25 mouse cellular contexts compared by ENCODE assay signal in genomic region chr3:152462900-152463299, GRCm38 (mm10).
DNase-seq lines count a peak whose midpoint lies in the region; TF ChIP-seq lines count a peak whose summit lies in the region.
"Had no signal": no experiment of that assay in that cellular context is flagged by ENCODE, and none has a peak within 500 bp of the region (broad histone marks: within the 10 kb centered on the region; RNA-seq: fewer than 3 reads in every experiment).

No protein-coding gene starts in this region.

- WGBS in lung, adult 2 months: 62% methylated on average over 10 of the region's 10 CpGs

- no peaks in the 10 kb centered on the region for H3K27me3 ChIP-seq in testis, adult 2 months (ENCODE audit: control insufficient read depth, insufficient read depth, low read length)
- H3K27me3 ChIP-seq: embryonic facial prominence, embryonic 13.5 days; forebrain, embryonic 12.5 days; heart, embryonic 12.5 days; heart, embryonic 15.5 days; hindbrain, embryonic 13.5 days had no signal

- TF ChIP-seq CTCF in lung, adult 2 months (IDR thresholded peaks at IDR 0.05; ENCODE audit: insufficient read depth, low read length): no peak
- no peak for TF ChIP-seq CTCF in testis, adult 2 months (IDR thresholded peaks at IDR 0.05; ENCODE audit: control insufficient read depth, insufficient read depth, insufficient replicate concordance, low read depth, low read length)

- no peaks in the 10 kb centered on the region for H3K36me3 ChIP-seq in testis, adult 2 months (ENCODE audit: control insufficient read depth, insufficient read depth, low read length)

- no peak for TF ChIP-seq POLR2A in lung, adult 2 months (IDR thresholded peaks at IDR 0.05; ENCODE audit: borderline replicate concordance, extremely low read depth, low read depth, low read length)
- no peak for TF ChIP-seq POLR2A in testis, adult 2 months (IDR thresholded peaks at IDR 0.05; ENCODE audit: control insufficient read depth, low read depth, low read length)

- 0 out of 2 replicates have a peak overlapping the region, but pooled peaks have one; percentile 45 for H3K27ac ChIP-seq in testis, adult 2 months (ENCODE audit: control insufficient read depth, insufficient read depth, low read depth, low read length)
- H3K27ac ChIP-seq: embryonic facial prominence, embryonic 10.5 days; embryonic facial prominence, embryonic 13.5 days; forebrain, embryonic 12.5 days; heart, embryonic 15.5 days; hindbrain, embryonic 10.5 days; hindbrain, embryonic 13.5 days had no signal

- H3K4me1 ChIP-seq in lung, adult 2 months (ENCODE audit: control insufficient read depth, insufficient read depth, low read length): peaks cover 2% of the 10 kb centered on the region; the same call in 1 of the 2 replicates
- H3K4me1 ChIP-seq in testis, adult 2 months (ENCODE audit: control insufficient read depth, insufficient read depth, low read length): no peaks in the 10 kb centered on the region; the same call in 1 of the 2 replicates
- H3K4me1 ChIP-seq: forebrain, embryonic 12.5 days; hindbrain, embryonic 13.5 days had no signal

- peak; percentile 21 for DNase-seq in kidney, adult 9 months
- DNase-seq in kidney, adult 11 months: no peak
- peak; percentile 31 for DNase-seq in lung, postnatal 25 days (ENCODE audit: low spot score)
- DNase-seq in lung, adult 2 months: no peak
- DNase-seq in testis, postnatal 10 days (ENCODE audit: low spot score): no peak
- DNase-seq in cerebellum, postnatal 14 days: no peak
- DNase-seq: adrenal gland, adult 2 months; adrenal gland, postnatal 14 days; cerebellum, adult 11 months; cerebellum, adult 2 months; cerebellum, adult 9-11 months; cerebellum, postnatal 36 days; embryo, embryonic 11 days; gastrocnemius, postnatal 14 days; heart, postnatal 10 days; heart, postnatal 36 days had no signal

- no peak overlapping the region for H3K4me3 ChIP-seq in lung, adult 2 months (replicated peaks; ENCODE audit: extremely low read depth, low read depth, low read length)
- no peak overlapping the region for H3K4me3 ChIP-seq in testis, adult 2 months (ENCODE audit: control insufficient read depth, low read depth, low read length)
- H3K4me3 ChIP-seq: embryonic facial prominence, embryonic 10.5 days; embryonic facial prominence, embryonic 13.5 days; erythroblast, embryonic 14.5 days; forebrain, embryonic 12.5 days; heart, embryonic 12.5 days; heart, embryonic 15.5 days; hindbrain, embryonic 10.5 days; hindbrain, embryonic 13.5 days had no signal

Comparison
In these comparisons a context has a peak if more than half of its experiments do, and no peak if none do; other contexts are left out.
1. DNase-seq: peak in kidney, adult 9 months (single experiment) and lung, postnatal 25 days (single experiment); none in kidney, adult 11 months (single experiment), lung, adult 2 months (single experiment), testis, postnatal 10 days (single experiment) and cerebellum, postnatal 14 days (0 of 2).